Mouse (Mus musculus): ENCODE measurements around the gene Dalrd3. TPM values are rescaled to one million over a fixed set of nuclear protein-coding genes. Genes with fewer than 3 reads are reported as not detected.

Gene Dalrd3
- polyA plus RNA-seq, 1 experiment from 2014 or later = 88.6 TPM

GRCm38 (mm10) chr9:108559169-108559568 is 10.5 kb upstream of the Dalrd3 start:
- Histone ChIP-seq H3K9me3 (replicated peaks; ENCODE audit: control insufficient read depth, low read length) (no peaks in the 10 kb centered on the region), H3K27ac (ENCODE audit: low read depth, low read length) (no peak overlapping the region), H3K4me1 (ENCODE audit: control insufficient read depth, insufficient read depth, low read length) (peaks cover 9% of the 10 kb centered on the region), H3K36me3 (ENCODE audit: control insufficient read depth, insufficient read depth, low read length) (peaks cover 44% of the 10 kb centered on the region), H3K9ac (ENCODE audit: low read depth, low read length) (no peak overlapping the region), H3K27me3 (ENCODE audit: control insufficient read depth, insufficient read depth, low read length) (no peaks in the 10 kb centered on the region), H3K4me3 (ENCODE audit: low read depth, low read length) (no peak overlapping the region), H3K4me2 (no peak overlapping the region)
- 82% methylated on average over 4 of the region's 4 CpGs for WGBS (ENCODE audit: insufficient replicate concordance)
- ATAC-seq (replicated peaks; ENCODE audit: insufficient number of reproducible peaks, low FRiP score, low TSS enrichment) = no peak

- H3K27ac ChIP-seq (ENCODE audit: low read depth, low read length) = peak within 1 kb of the TSS; percentile 69
- peak within 1 kb of the TSS; percentile 84 for H3K4me2 ChIP-seq
- no peaks in the 10 kb centered on the region for H3K27me3 ChIP-seq (ENCODE audit: control insufficient read depth, insufficient read depth, low read length)
- WGBS (ENCODE audit: insufficient replicate concordance) = under 1% methylated on average over 52 of the region's 53 CpGs
- peaks cover 46% of the 10 kb centered on the region for H3K36me3 ChIP-seq (ENCODE audit: control insufficient read depth, insufficient read depth, low read length)
- peaks cover 9% of the 10 kb centered on the region for H3K4me1 ChIP-seq (ENCODE audit: control insufficient read depth, insufficient read depth, low read length)
- no peaks in the 10 kb centered on the region for H3K9me3 ChIP-seq (replicated peaks; ENCODE audit: control insufficient read depth, low read length)
- H3K4me3 ChIP-seq (ENCODE audit: low read depth, low read length) = peak within 1 kb of the TSS; percentile 58
- peak; percentile 97 for ATAC-seq (replicated peaks; ENCODE audit: insufficient number of reproducible peaks, low FRiP score, low TSS enrichment)
- H3K9ac ChIP-seq (ENCODE audit: low read depth, low read length) = peak within 1 kb of the TSS; percentile 80
These were observed 9.4 kb upstream of the Dalrd3 start, which contains the start of gene Impdh2 for GRCm38 (mm10) chr9:108560227-108560841. TSS of gene Impdh2 (plus strand) at chr9:108560286.

GRCm38 (mm10) chr9:108563671-108564070 is 6.0 kb upstream of the Dalrd3 start:
- no peaks in the 10 kb centered on the region for H3K9me3 ChIP-seq (replicated peaks; ENCODE audit: control insufficient read depth, low read length)
- H3K4me3 ChIP-seq (ENCODE audit: low read depth, low read length) = no peak overlapping the region
- H3K4me2 ChIP-seq = no peak overlapping the region
- no peaks in the 10 kb centered on the region for H3K27me3 ChIP-seq (ENCODE audit: control insufficient read depth, insufficient read depth, low read length)
- H3K4me1 ChIP-seq (ENCODE audit: control insufficient read depth, insufficient read depth, low read length) = peaks cover 26% of the 10 kb centered on the region
- no peak overlapping the region for H3K27ac ChIP-seq (ENCODE audit: low read depth, low read length)
- no peak overlapping the region for H3K9ac ChIP-seq (ENCODE audit: low read depth, low read length)
- WGBS (ENCODE audit: insufficient replicate concordance) = 87% methylated on average over 8 of the region's 8 CpGs
- H3K36me3 ChIP-seq (ENCODE audit: control insufficient read depth, insufficient read depth, low read length) = peaks cover 25% of the 10 kb centered on the region
- no peak for ATAC-seq (replicated peaks; ENCODE audit: insufficient number of reproducible peaks, low FRiP score, low TSS enrichment)

GRCm38 (mm10) chr9:108564131-108564530 is 5.6 kb upstream of the Dalrd3 start:
- H3K4me2 ChIP-seq = no peak overlapping the region
- no peak overlapping the region for H3K4me3 ChIP-seq (ENCODE audit: low read depth, low read length)
- H3K9ac ChIP-seq (ENCODE audit: low read depth, low read length) = no peak overlapping the region
- H3K27me3 ChIP-seq (ENCODE audit: control insufficient read depth, insufficient read depth, low read length) = no peaks in the 10 kb centered on the region
- H3K27ac ChIP-seq (ENCODE audit: low read depth, low read length) = no peak overlapping the region
- WGBS (ENCODE audit: insufficient replicate concordance) = 77% methylated on average over 7 of the region's 7 CpGs
- H3K4me1 ChIP-seq (ENCODE audit: control insufficient read depth, insufficient read depth, low read length) = peaks cover 30% of the 10 kb centered on the region
- no peaks in the 10 kb centered on the region for H3K9me3 ChIP-seq (replicated peaks; ENCODE audit: control insufficient read depth, low read length)
- peaks cover 23% of the 10 kb centered on the region for H3K36me3 ChIP-seq (ENCODE audit: control insufficient read depth, insufficient read depth, low read length)
- no peak for ATAC-seq (replicated peaks; ENCODE audit: insufficient number of reproducible peaks, low FRiP score, low TSS enrichment)

GRCm38 (mm10) chr9:108565881-108566814 is 3.5 kb upstream of the Dalrd3 start:
- Histone ChIP-seq H3K4me1 (ENCODE audit: control insufficient read depth, insufficient read depth, low read length) (peaks cover 30% of the 10 kb centered on the region), H3K27ac (ENCODE audit: low read depth, low read length) (peak overlapping the region; percentile 95), H3K4me2 (peak overlapping the region; percentile 97), H3K9ac (ENCODE audit: low read depth, low read length) (peak overlapping the region; percentile 90), H3K9me3 (replicated peaks; ENCODE audit: control insufficient read depth, low read length) (no peaks in the 10 kb centered on the region), H3K4me3 (ENCODE audit: low read depth, low read length) (peak overlapping the region; percentile 79), H3K36me3 (ENCODE audit: control insufficient read depth, insufficient read depth, low read length) (peaks cover 20% of the 10 kb centered on the region), H3K27me3 (ENCODE audit: control insufficient read depth, insufficient read depth, low read length) (no peaks in the 10 kb centered on the region)
- 13% methylated on average over 35 of the region's 35 CpGs for WGBS (ENCODE audit: insufficient replicate concordance)
- no peak for ATAC-seq (replicated peaks; ENCODE audit: insufficient number of reproducible peaks, low FRiP score, low TSS enrichment)

GRCm38 (mm10) chr9:108566815-108567776 is 2.6 kb upstream of the Dalrd3 start, which contains the start of gene Ndufaf3:
TSS of gene Ndufaf3 (minus strand) at chr9:108567434.
- Histone ChIP-seq H3K27ac (ENCODE audit: low read depth, low read length) (peak within 1 kb of the TSS; percentile 95), H3K4me2 (peak within 1 kb of the TSS; percentile 97), H3K9me3 (replicated peaks; ENCODE audit: control insufficient read depth, low read length) (no peaks in the 10 kb centered on the region), H3K36me3 (ENCODE audit: control insufficient read depth, insufficient read depth, low read length) (peaks cover 26% of the 10 kb centered on the region), H3K9ac (ENCODE audit: low read depth, low read length) (peak within 1 kb of the TSS; percentile 90), H3K4me3 (ENCODE audit: low read depth, low read length) (peak within 1 kb of the TSS; percentile 79), H3K27me3 (ENCODE audit: control insufficient read depth, insufficient read depth, low read length) (no peaks in the 10 kb centered on the region), H3K4me1 (ENCODE audit: control insufficient read depth, insufficient read depth, low read length) (peaks cover 22% of the 10 kb centered on the region)
- under 1% methylated on average over 73 of the region's 73 CpGs for WGBS (ENCODE audit: insufficient replicate concordance)
- peak; percentile 78 for ATAC-seq (replicated peaks; ENCODE audit: insufficient number of reproducible peaks, low FRiP score, low TSS enrichment)

GRCm38 (mm10) chr9:108567931-108568419 is 1.7 kb upstream of the Dalrd3 start:
- peaks cover 22% of the 10 kb centered on the region for H3K4me1 ChIP-seq (ENCODE audit: control insufficient read depth, insufficient read depth, low read length)
- no peak for ATAC-seq (replicated peaks; ENCODE audit: insufficient number of reproducible peaks, low FRiP score, low TSS enrichment)
- H3K36me3 ChIP-seq (ENCODE audit: control insufficient read depth, insufficient read depth, low read length) = peaks cover 31% of the 10 kb centered on the region
- H3K27ac ChIP-seq (ENCODE audit: low read depth, low read length) = peak overlapping the region; percentile 95
- peak overlapping the region; percentile 97 for H3K4me2 ChIP-seq
- peak overlapping the region; percentile 90 for H3K9ac ChIP-seq (ENCODE audit: low read depth, low read length)
- 8% methylated on average over 18 of the region's 18 CpGs for WGBS (ENCODE audit: insufficient replicate concordance)
- H3K4me3 ChIP-seq (ENCODE audit: low read depth, low read length) = peak overlapping the region; percentile 79
- no peaks in the 10 kb centered on the region for H3K27me3 ChIP-seq (ENCODE audit: control insufficient read depth, insufficient read depth, low read length)
- no peaks in the 10 kb centered on the region for H3K9me3 ChIP-seq (replicated peaks; ENCODE audit: control insufficient read depth, low read length)

GRCm38 (mm10) chr9:108568511-108568921 is 1.2 kb upstream of the Dalrd3 start:
- peaks cover 32% of the 10 kb centered on the region for H3K36me3 ChIP-seq (ENCODE audit: control insufficient read depth, insufficient read depth, low read length)
- H3K4me2 ChIP-seq = peak overlapping the region; percentile 97
- H3K4me3 ChIP-seq (ENCODE audit: low read depth, low read length) = peak overlapping the region; percentile 79
- H3K9ac ChIP-seq (ENCODE audit: low read depth, low read length) = no peak overlapping the region; the same call in 1 of the 2 replicates
- no peaks in the 10 kb centered on the region for H3K27me3 ChIP-seq (ENCODE audit: control insufficient read depth, insufficient read depth, low read length)
- no peak for ATAC-seq (replicated peaks; ENCODE audit: insufficient number of reproducible peaks, low FRiP score, low TSS enrichment)
- H3K4me1 ChIP-seq (ENCODE audit: control insufficient read depth, insufficient read depth, low read length) = peaks cover 22% of the 10 kb centered on the region
- WGBS (ENCODE audit: insufficient replicate concordance) = 63% methylated on average over 17 of the region's 17 CpGs
- H3K9me3 ChIP-seq (replicated peaks; ENCODE audit: control insufficient read depth, low read length) = no peaks in the 10 kb centered on the region
- H3K27ac ChIP-seq (ENCODE audit: low read depth, low read length) = no peak overlapping the region

All from heart, embryonic 11.5 days (tissue).